Mouse (Mus musculus): Measurements from ENCODE around the gene Ddx6. TPM values are rescaled to one million over a fixed set of nuclear protein-coding genes. Genes with fewer than 3 reads are reported as not detected.
A peak's percentile ranks its signal among the peaks of the same experiment; 100 is the strongest.
"Not testable (repeated sequence)": the region's sequence is repeated elsewhere in the genome, so short reads cannot be mapped to it uniquely, and the experiment has no call there.

Ddx6 gene
- total RNA-seq, 2 experiments from 2014 or later: 99.3 to 101 TPM

GRCm38 (mm10) chr9:44640028-44640427, 35.3 kb downstream of the Ddx6 start:
- not testable (repeated sequence) for DNase-seq (ENCODE audit: low spot score in 2 of 2)

- DNase-seq (ENCODE audit: low spot score in 2 of 2): no peak
These were observed 36.1 kb downstream of the Ddx6 start for GRCm38 (mm10) chr9:44640646-44641357.

GRCm38 (mm10) chr9:44641616-44642015, 36.9 kb downstream of the Ddx6 start:
- no peak for DNase-seq (ENCODE audit: low spot score in 2 of 2)

GRCm38 (mm10) chr9:44643103-44643502, 38.4 kb downstream of the Ddx6 start:
- no peak for DNase-seq (ENCODE audit: low spot score in 2 of 2)

GRCm38 (mm10) chr9:44644186-44644585, 39.5 kb downstream of the Ddx6 start:
- no peak for DNase-seq (ENCODE audit: low spot score in 2 of 2)

GRCm38 (mm10) chr9:44645481-44645880, 40.8 kb downstream of the Ddx6 start:
- peak in 1 of 2 experiments; percentile 58 for DNase-seq (ENCODE audit: low spot score in 2 of 2)

- no peak for DNase-seq (ENCODE audit: low spot score in 2 of 2)
These were observed 41.2 kb downstream of the Ddx6 start for GRCm38 (mm10) chr9:44645924-44646323.

GRCm38 (mm10) chr9:44646366-44646765, 41.7 kb downstream of the Ddx6 start:
- no peak for DNase-seq (ENCODE audit: low spot score in 2 of 2)

- DNase-seq (ENCODE audit: low spot score in 2 of 2): no peak
These were observed 42.3 kb downstream of the Ddx6 start for GRCm38 (mm10) chr9:44647026-44647425.

- no peak for DNase-seq (ENCODE audit: low spot score in 2 of 2)
These were observed 43.0 kb downstream of the Ddx6 start for GRCm38 (mm10) chr9:44647656-44648055.

GRCm38 (mm10) chr9:44648881-44649281, 44.2 kb downstream of the Ddx6 start:
- no peak for DNase-seq (ENCODE audit: low spot score in 2 of 2)

- DNase-seq (ENCODE audit: low spot score in 2 of 2): peak; percentile 73 to 79
These were observed 47.3 kb downstream of the Ddx6 start for GRCm38 (mm10) chr9:44652027-44652426.

- DNase-seq (ENCODE audit: low spot score in 2 of 2): no peak
These were observed 49.2 kb downstream of the Ddx6 start for GRCm38 (mm10) chr9:44653896-44654295.

GRCm38 (mm10) chr9:44655098-44656066, 50.7 kb downstream of the Ddx6 start:
- peak in 1 of 2 experiments; percentile 65 for DNase-seq (ENCODE audit: low spot score in 2 of 2)

GRCm38 (mm10) chr9:44663706-44664105, 59.0 kb downstream of the Ddx6 start:
- DNase-seq (ENCODE audit: low spot score in 2 of 2): no peak

GRCm38 (mm10) chr9:44671416-44671815, 66.7 kb downstream of the Ddx6 start:
- no peak for DNase-seq (ENCODE audit: low spot score in 2 of 2)

- no peak for DNase-seq (ENCODE audit: low spot score in 2 of 2)
These were observed 67.7 kb downstream of the Ddx6 start for GRCm38 (mm10) chr9:44672291-44672865.

GRCm38 (mm10) chr9:44673005-44673404, 68.3 kb downstream of the Ddx6 start, which contains the start of gene Treh:
Gene Treh (plus strand): TSS chr9:44673233.
- no peak for DNase-seq (ENCODE audit: low spot score in 2 of 2)

GRCm38 (mm10) chr9:44678288-44678871, 73.7 kb downstream of the Ddx6 start:
- no peak for DNase-seq (ENCODE audit: low spot score in 2 of 2)

- DNase-seq (ENCODE audit: low spot score in 2 of 2): no peak
These were observed 74.9 kb downstream of the Ddx6 start for GRCm38 (mm10) chr9:44679565-44679964.

GRCm38 (mm10) chr9:44683046-44683445, 78.4 kb downstream of the Ddx6 start:
- DNase-seq (ENCODE audit: low spot score in 2 of 2): no peak
